Mouse (Mus musculus) cortical plate, adult 2 months (tissue): ENCODE measurements around the gene 2610528A11Rik.

Experiments used
- CTCF ChIP-seq: fragments of 200-500 bp; IDR thresholded peaks from 2 replicates; pipeline ENCODE4 v1.5.1; 2011; ENCODE audit warnings: mild to moderate bottlenecking, control low read depth, low read length; ENCODE audit not compliant: insufficient read depth; ENCODE audit errors: extremely low read depth
- POLR2A ChIP-seq: fragments of 200-500 bp; IDR thresholded peaks from 2 replicates; pipeline ENCODE4 v1.6.1; 2011; ENCODE audit warnings: mild to moderate bottlenecking, low read length, control low read depth; ENCODE audit not compliant: insufficient read depth; ENCODE audit errors: extremely low read depth

DNA sequence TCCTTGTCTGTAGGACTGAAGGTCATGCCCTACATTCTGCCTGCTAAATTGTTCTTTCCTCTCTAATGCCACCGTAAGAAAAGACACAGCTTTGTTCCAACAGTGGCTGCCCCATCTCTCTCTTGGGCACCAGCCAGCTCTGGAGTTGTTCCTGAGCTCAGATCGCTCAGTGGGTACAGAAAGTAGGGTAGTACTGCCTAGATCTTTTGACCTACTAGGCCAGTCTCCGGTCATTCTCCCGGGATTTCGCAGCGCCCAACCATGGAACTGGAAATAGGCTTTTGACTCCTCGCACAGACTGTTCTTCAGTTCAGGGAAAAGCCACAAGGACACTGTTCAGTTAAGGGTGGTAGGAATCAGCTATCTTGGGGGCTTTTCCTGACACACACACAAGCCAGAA, 891 bp downstream of the 2610528A11Rik start:
- no peak for TF ChIP-seq CTCF
- no peak for TF ChIP-seq POLR2A
